Mouse (Mus musculus): ENCODE results near the gene Eno2.

The Eno2 gene

GRCm38 (mm10) chr6:124738511-124739023 is 30.9 kb downstream of the Eno2 start, which contains the start of gene Ptpn6:
TSS of gene Ptpn6 (minus strand) at chr6:124738714.
- DNase-seq, result peak; percentile 71

- DNase-seq, result no peak
These were observed 32.4 kb downstream of the Eno2 start for GRCm38 (mm10) chr6:124737040-124737439.

- no peak for DNase-seq
These were observed 35.1 kb downstream of the Eno2 start for GRCm38 (mm10) chr6:124734417-124734816.

GRCm38 (mm10) chr6:124732476-124733370 is 36.8 kb downstream of the Eno2 start:
- DNase-seq, result peak; percentile 84

GRCm38 (mm10) chr6:124731038-124731437 is 38.4 kb downstream of the Eno2 start:
- no peak for DNase-seq

GRCm38 (mm10) chr6:124729850-124730705 is 39.4 kb downstream of the Eno2 start:
- DNase-seq, result no peak

GRCm38 (mm10) chr6:124728621-124729020 is 40.9 kb downstream of the Eno2 start:
- no peak for DNase-seq

GRCm38 (mm10) chr6:124724472-124724871 is 45.0 kb downstream of the Eno2 start:
- DNase-seq, result no peak

- DNase-seq, result no peak
These were observed 45.9 kb downstream of the Eno2 start for GRCm38 (mm10) chr6:124723541-124723940.

GRCm38 (mm10) chr6:124722876-124723473 is 46.5 kb downstream of the Eno2 start:
- DNase-seq, result no peak

- peak; percentile 60 for DNase-seq
These were observed 48.6 kb downstream of the Eno2 start for GRCm38 (mm10) chr6:124720904-124721303.

GRCm38 (mm10) chr6:124719354-124719978 is 50.0 kb downstream of the Eno2 start:
- DNase-seq, result peak; percentile 47

GRCm38 (mm10) chr6:124718703-124719102 is 50.8 kb downstream of the Eno2 start:
- DNase-seq, result no peak

- DNase-seq, result no peak
These were observed 51.5 kb downstream of the Eno2 start for GRCm38 (mm10) chr6:124717968-124718367.

GRCm38 (mm10) chr6:124716864-124717490 is 52.5 kb downstream of the Eno2 start:
- DNase-seq, result peak; percentile 66

- no peak for DNase-seq
These were observed 56.6 kb downstream of the Eno2 start for GRCm38 (mm10) chr6:124712918-124713317.

- DNase-seq, result peak; percentile 99
These were observed 57.4 kb downstream of the Eno2 start, which contains the start of the genes Emg1 and Phb2 for GRCm38 (mm10) chr6:124711824-124712782. TSS of gene Emg1 (minus strand) at chr6:124712178. TSS of gene Phb2 (plus strand) at chr6:124712336.
